Mouse (Mus musculus) spleen, adult 2 months (tissue): ENCODE measurements around the gene 4931406P16Rik.

Source experiments
- CTCF ChIP-seq: fragments of 200-500 bp; IDR thresholded peaks from 2 replicates; pipeline ENCODE4 v1.5.1; 2011; ENCODE audit warnings: mild to moderate bottlenecking, inconsistent platforms; ENCODE audit not compliant: insufficient read depth, insufficient read length, insufficient replicate concordance; ENCODE audit errors: extremely low read depth
- POLR2A ChIP-seq: fragments of 200-500 bp; IDR thresholded peaks from 2 replicates; pipeline ENCODE4 v1.6.1; 2011; ENCODE audit warnings: low read depth, low read length, inconsistent platforms

- TF ChIP-seq CTCF (no peak), POLR2A (no peak)
Measured at GRCm38 (mm10) chr7:34338445-34339163, 25.3 kb upstream of the 4931406P16Rik start.
